Mouse (Mus musculus) retina, adult 2 months (tissue): ENCODE results near the gene Ell3.
A peak's percentile ranks its signal among the peaks of the same experiment; 100 is the strongest.

Experiments
- DNase-seq: peaks from one replicate; pipeline ENCODE4 v3.0.0-alpha.2; 2012; ENCODE audit warnings: low read depth, low spot score

Ell3 gene

GRCm38 (mm10) chr2:121448136-121448535 is 4.1 kb upstream of the Ell3 start:
- no peak for DNase-seq

GRCm38 (mm10) chr2:121447006-121447405 is 2.9 kb upstream of the Ell3 start:
- no peak for DNase-seq

GRCm38 (mm10) chr2:121446506-121446905 is 2.4 kb upstream of the Ell3 start:
- DNase-seq, result no peak

GRCm38 (mm10) chr2:121445117-121445516 is 1.0 kb upstream of the Ell3 start:
- no peak for DNase-seq

GRCm38 (mm10) chr2:121443068-121443349 is 1.1 kb downstream of the Ell3 start:
- no peak for DNase-seq

GRCm38 (mm10) chr2:121442259-121443067 is 1.6 kb downstream of the Ell3 start:
- no peak for DNase-seq

GRCm38 (mm10) chr2:121441800-121442199 is 2.3 kb downstream of the Ell3 start:
- no peak for DNase-seq

GRCm38 (mm10) chr2:121440834-121441605 is 3.1 kb downstream of the Ell3 start:
- no peak for DNase-seq

- no peak for DNase-seq
These were observed 4.3 kb downstream of the Ell3 start for GRCm38 (mm10) chr2:121439746-121440145.

GRCm38 (mm10) chr2:121434854-121435253 is 9.2 kb downstream of the Ell3 start:
- no peak for DNase-seq

- no peak for DNase-seq
These were observed 18.2 kb downstream of the Ell3 start for GRCm38 (mm10) chr2:121425890-121426289.

- DNase-seq, result no peak
These were observed 20.9 kb downstream of the Ell3 start for GRCm38 (mm10) chr2:121423166-121423565.

GRCm38 (mm10) chr2:121418476-121418875 is 25.6 kb downstream of the Ell3 start:
- no peak for DNase-seq

GRCm38 (mm10) chr2:121416356-121416755 is 27.7 kb downstream of the Ell3 start:
- DNase-seq, result no peak

GRCm38 (mm10) chr2:121415591-121415990 is 28.5 kb downstream of the Ell3 start:
- no peak for DNase-seq

GRCm38 (mm10) chr2:121415103-121415502 is 29.0 kb downstream of the Ell3 start:
- no peak for DNase-seq

- no peak for DNase-seq
These were observed 29.9 kb downstream of the Ell3 start for GRCm38 (mm10) chr2:121414139-121414685.

- DNase-seq, result peak; percentile 76
These were observed 30.6 kb downstream of the Ell3 start, which contains the start of the genes Pdia3 and Catsper2 for GRCm38 (mm10) chr2:121413387-121414042. Gene Pdia3 (plus strand): TSS chr2:121413775. Gene Catsper2 (minus strand): TSS chr2:121413792.

- DNase-seq, result no peak
These were observed 31.2 kb downstream of the Ell3 start for GRCm38 (mm10) chr2:121412843-121413386.

- DNase-seq, result peak; percentile 18
These were observed 35.9 kb downstream of the Ell3 start for GRCm38 (mm10) chr2:121408160-121408559.

- no peak for DNase-seq
These were observed 40.8 kb downstream of the Ell3 start for GRCm38 (mm10) chr2:121403296-121403695.

GRCm38 (mm10) chr2:121396624-121397023 is 47.5 kb downstream of the Ell3 start:
- peak; percentile 71 for DNase-seq
